Mouse (Mus musculus) retina, embryonic 14.5 days (tissue): ENCODE measurements at regions not wholly inside any gene's neighbourhood (a gene's known extent, or its start where the extent isn't known, plus 50 kb on each side); places are given as distances from the start of the nearest gene placed in this dataset.
"Not testable (repeated sequence)": the region's sequence is repeated elsewhere in the genome, so short reads cannot be mapped to it uniquely, and the experiment has no call there.

Experiments used
- DNase-seq: peaks from one replicate; pipeline ENCODE4 v3.0.0-alpha.2; 2015; ENCODE audit warnings: low spot score

DNA sequence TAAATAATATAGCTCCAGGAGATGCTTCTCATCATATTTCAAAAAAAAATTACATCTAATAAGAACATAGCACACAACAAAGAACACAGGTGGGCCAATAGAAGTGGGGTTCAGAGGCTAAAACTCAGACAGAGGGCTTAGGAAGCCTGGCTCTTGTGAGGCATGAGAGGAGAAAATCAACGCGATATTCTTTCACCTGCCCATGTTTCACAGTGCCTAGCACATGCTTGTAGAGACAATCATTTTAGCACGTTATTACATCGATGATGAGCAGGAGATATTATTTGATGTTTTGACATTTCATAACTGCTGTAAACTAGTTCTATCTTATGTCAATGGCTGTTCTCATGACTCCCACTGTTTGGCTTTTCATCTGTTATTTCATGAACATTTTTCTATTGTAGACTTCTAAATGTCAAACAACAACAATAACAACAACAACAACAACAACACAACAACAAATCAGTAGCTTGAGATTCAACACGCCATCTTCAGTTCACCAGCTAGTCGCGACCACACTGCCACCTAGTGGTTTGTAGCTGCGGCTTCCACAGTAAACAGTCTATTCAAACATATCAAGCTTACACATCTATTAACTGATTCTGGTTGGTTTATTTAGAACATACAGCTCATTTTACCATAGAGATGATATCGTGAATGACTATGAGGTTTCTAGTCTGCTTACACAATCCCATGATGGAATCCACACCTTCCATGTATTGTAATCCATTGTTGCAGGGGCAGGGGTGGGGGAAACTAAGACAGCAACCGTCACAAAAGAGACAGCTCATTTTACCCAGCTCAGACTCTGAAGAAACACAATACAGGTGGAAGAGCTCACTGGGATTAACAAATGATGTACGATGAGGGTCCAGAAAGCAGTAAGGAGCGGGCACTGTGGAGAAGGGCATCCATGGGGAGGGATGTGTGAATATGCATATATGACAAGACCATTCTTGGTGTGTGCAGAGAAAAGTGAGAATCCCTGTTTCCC, 60.5 kb upstream of the Tmem200a start:
- peak; percentile 77 for DNase-seq

DNA sequence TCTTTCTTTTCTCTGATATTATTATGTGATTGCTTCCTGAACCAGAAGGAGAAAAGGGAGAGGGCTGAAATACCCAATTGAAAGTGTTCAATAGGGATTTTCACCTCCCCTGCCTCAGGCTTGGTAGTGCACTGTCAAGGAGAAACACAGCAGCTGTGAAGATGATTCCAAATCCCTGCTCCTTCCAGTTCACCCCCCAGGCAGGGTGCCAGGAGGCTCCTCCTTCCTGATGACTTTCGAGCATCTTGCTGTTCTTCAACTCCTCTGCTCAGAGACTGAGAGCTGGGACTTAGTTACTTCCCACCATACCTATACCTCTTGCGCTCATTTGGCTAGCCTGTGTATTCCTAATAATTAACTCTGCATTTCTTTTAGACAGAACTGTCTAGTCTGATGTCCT, 73.7 kb upstream of the Tmem200a start:
- no peak for DNase-seq

DNA sequence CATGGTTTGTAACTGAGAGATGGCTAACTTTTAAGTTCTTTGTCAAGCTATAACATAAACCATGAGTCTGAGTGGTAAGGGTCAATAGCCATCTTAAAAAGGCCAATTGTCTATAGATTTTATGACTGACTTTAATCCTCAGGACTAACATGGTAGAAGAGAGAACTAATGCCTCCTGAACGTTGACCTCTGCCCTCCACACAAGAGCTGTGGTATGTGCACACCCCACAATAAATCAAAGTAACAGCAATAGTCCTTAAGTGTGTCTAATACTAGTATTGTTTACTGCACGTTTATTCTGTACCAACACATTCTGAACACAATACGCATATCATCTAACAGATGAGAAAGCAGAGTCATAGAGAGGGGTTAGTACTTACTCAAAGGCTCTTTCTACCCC, 70.7 kb upstream of the Samd3 start:
- DNase-seq: no peak

DNA sequence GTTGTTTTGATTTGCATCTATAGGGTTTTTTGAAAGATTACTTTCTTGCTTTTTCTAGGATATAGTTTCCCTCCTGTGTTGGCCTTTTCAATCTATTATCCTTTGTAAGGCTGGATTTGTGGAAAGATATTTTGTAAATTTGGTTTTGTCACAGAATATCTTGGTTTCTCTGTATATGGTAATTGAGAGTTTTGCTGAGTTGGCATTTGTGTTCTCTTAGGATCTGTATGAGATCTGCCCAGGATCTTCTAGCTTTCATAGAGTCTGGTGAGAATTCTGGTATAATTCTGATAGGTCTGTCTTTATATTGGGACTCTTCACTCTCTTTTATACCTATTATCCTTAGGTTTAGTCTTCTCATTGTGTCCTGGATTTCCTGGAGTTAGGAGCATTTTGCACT, 68.4 kb upstream of the Samd3 start:
- DNase-seq: not testable (repeated sequence)

DNA sequence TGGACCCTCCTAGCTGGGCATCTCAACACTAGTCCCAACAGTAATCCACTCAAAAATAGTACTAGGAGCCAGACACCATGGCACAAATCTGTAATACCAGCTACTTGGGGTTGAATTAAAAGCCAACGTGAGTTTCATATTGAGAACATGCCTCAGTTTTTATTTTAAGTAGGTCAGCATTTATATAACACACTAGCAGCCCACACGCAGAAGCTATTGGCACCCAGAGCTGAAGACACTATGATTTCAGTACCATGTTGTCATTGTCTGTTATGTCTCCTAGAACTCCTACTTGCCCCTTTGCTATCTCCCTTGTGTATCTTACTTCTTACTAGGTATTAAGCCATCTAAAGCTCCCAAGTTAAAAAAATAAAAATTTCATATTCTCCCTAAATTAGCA, 65.0 kb upstream of the Samd3 start:
- no peak for DNase-seq

DNA sequence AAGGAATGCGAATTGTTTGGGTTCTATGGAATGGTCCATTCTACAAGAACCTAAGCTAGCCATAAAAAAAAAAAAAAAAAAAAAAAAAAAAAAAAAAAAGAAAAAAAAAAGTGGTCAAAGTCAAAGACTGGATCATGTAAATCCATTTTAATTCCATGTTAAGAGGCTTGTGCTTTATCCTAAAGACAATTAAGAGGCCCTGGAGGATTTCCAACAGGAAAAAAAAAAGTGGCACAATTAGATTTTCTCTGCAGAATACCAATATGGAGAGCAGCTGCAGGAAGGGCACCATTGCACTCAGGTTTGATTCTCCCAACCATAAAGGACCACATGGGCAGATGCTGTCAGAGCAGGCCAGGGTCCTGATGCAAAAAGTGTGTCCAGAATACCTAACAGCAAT, 51.9 kb upstream of the Samd3 start:
- peak; percentile 5 for DNase-seq

DNA sequence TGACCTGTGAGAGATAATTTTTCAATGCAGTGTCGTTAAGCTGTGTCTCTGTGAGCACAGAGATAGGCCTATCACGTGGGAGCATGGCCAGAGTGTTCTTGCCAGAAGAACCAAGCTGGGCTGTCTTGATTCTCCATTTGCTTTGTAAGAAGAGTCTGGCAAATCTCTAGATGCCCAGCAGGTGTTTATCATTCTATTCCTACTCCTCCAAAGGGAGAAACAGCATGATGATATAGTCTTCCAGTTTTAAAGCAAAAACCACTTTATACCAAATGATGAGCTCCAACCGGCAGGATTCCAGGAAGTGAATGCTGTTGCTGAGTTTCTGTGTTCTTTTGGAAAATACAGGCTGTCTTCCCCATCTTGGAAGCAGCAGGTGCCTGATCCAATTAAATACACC, 51.2 kb upstream of the Samd3 start:
- DNase-seq: no peak
